Mouse (Mus musculus) left cerebral cortex, adult 8-10 months (tissue): ENCODE data around the gene Magoh. TPM values are rescaled to one million over a fixed set of nuclear protein-coding genes. Genes with fewer than 3 reads are reported as not detected.

Source experiments
- total RNA-seq, 4 experiments: library from RNA; stranded (reverse); gene quantifications; 2 replicates each; pipeline ENCODE4 v1.2.4; 2022

Magoh gene
- total RNA-seq, 4 experiments from 2014 or later = 34.5 to 39.3 (median 36.4) TPM

Other genes starting within 250 kb of the Magoh start
- gene Dmrtb1, start 195.5 kb upstream of the Magoh start, total RNA-seq = 1 to 10 TPM in 1 of 4 experiments, under 1 TPM in 3; 0.27 to 1.0 (median 0.62) TPM
- gene Lrp8, start 77.5 kb upstream of the Magoh start, total RNA-seq = 10 to 100 TPM; 79.9 to 98.4 (median 85.1) TPM
- gene 0610037L13Rik, start 10.1 kb downstream of the Magoh start, total RNA-seq = 10 to 100 TPM; 51.1 to 59.8 (median 55.1) TPM
- 10 to 100 TPM in 1 of 4 experiments, 1 to 10 TPM in 3; 5.8 to 11.3 (median 8.4) TPM for gene Cpt2, start 43.9 kb downstream of the Magoh start, total RNA-seq
- gene Slc1a7, start 88.6 kb downstream of the Magoh start, total RNA-seq = under 1 TPM in 3 of 4 experiments, not detected in 1; 0.24 to 0.42 (median 0.27) TPM
- gene Podn, start 216.7 kb downstream of the Magoh start, total RNA-seq = 1 to 10 TPM; 6.8 to 8.9 (median 7.4) TPM